Mouse (Mus musculus) embryonic facial prominence, embryonic 14.5 days (tissue): ENCODE measurements around the gene Lrrc38. TPM values are rescaled to one million over a fixed set of nuclear protein-coding genes. Genes with fewer than 3 reads are reported as not detected.
A peak's percentile ranks its signal among the peaks of the same experiment; 100 is the strongest.

Experiments used
- ATAC-seq: fragments of 200-750 bp; cut with Nextera tagmentation; 2 replicates; pipeline ENCODE4 v1.8.0; 2017; ENCODE audit warnings: low read depth, moderate number of reproducible peaks, moderate TSS enrichment
- DNase-seq: peaks from one replicate; pipeline ENCODE4 v3.0.0-alpha.2; 2015; ENCODE audit warnings: low spot score
- H3K27ac ChIP-seq: fragments of 300-500 bp; sonication (generic); replicated peaks from 2 replicates; pipeline ENCODE4 v1.5.1; 2014; ENCODE audit warnings: low read depth, mild to moderate bottlenecking, low read length, moderate library complexity
- H3K27me3 ChIP-seq: fragments of 300-500 bp; sonication (generic); replicated peaks from 2 replicates; pipeline ENCODE4 v1.6.1; 2014; ENCODE audit warnings: low read length; ENCODE audit not compliant: control insufficient read depth, insufficient read depth
- H3K36me3 ChIP-seq: fragments of 300-500 bp; sonication (generic); 2 replicates; pipeline ENCODE4 v1.6.1; 2014; ENCODE audit warnings: low read length, mixed read lengths; ENCODE audit not compliant: control insufficient read depth, insufficient read depth
- H3K4me1 ChIP-seq: fragments of 300-500 bp; sonication (generic); 2 replicates; pipeline ENCODE4 v1.6.1; 2014; ENCODE audit warnings: antibody characterized with exemption, low read length; ENCODE audit not compliant: control insufficient read depth, insufficient read depth
- H3K4me2 ChIP-seq: fragments of 300-500 bp; sonication (generic); 2 replicates; pipeline ENCODE4 v1.6.1; 2014; ENCODE audit warnings: low read depth, mild to moderate bottlenecking, low read length, moderate library complexity, mixed read lengths
- H3K4me3 ChIP-seq: fragments of 300-500 bp; sonication (generic); 2 replicates; pipeline ENCODE4 v1.5.1; 2014; ENCODE audit warnings: low read depth, mild to moderate bottlenecking, low read length
- H3K9ac ChIP-seq: fragments of 300-500 bp; sonication (generic); 2 replicates; pipeline ENCODE4 v1.6.1; 2014; ENCODE audit warnings: low read depth, mild to moderate bottlenecking, low read length, moderate library complexity, mixed read lengths
- H3K9me3 ChIP-seq: fragments of 300-500 bp; sonication (generic); 2 replicates; pipeline ENCODE4 v1.6.1; 2016; ENCODE audit warnings: low read length; ENCODE audit not compliant: control insufficient read depth
- WGBS: fragments of 180-500 bp; shearing (Covaris S2); extraction: QIAGEN DNeasy Blood & Tissue Kit; methylation state at CpG from one replicate; pipeline ENCODE4 v1.1.7; 2014; 5-methylcytosine and 5-hydroxymethylcytosine counted together
- polyA plus RNA-seq: library from polyadenylated mRNA; unstranded; fragments of >200 nt; fragmentation: Nextera tagmentation; extraction: Ambion mirVana; gene quantifications from 2 replicates; pipeline ENCODE4 v1.2.1, GENCODE M21; 2014

Lrrc38 gene
- polyA plus RNA-seq, 1 experiment from 2014 or later, result 2.3 TPM

- Histone ChIP-seq H3K4me3 (no peak overlapping the region), H3K9me3 (no peaks in the 10 kb centered on the region), H3K4me1 (no peaks in the 10 kb centered on the region), H3K4me2 (no peak overlapping the region), H3K36me3 (no peaks in the 10 kb centered on the region), H3K27me3 (no peaks in the 10 kb centered on the region), H3K9ac (no peak overlapping the region), H3K27ac (no peak overlapping the region)
- 53% methylated on average over 15 of the region's 15 CpGs for WGBS
- DNase-seq (peak; percentile 33), ATAC-seq (no peak)
Measured at GRCm38 (mm10) chr4:143366415-143367041, 17.0 kb downstream of the Lrrc38 start.

GRCm38 (mm10) chr4:143379480-143379879, 29.9 kb downstream of the Lrrc38 start:
- H3K9ac ChIP-seq, result no peak overlapping the region
- ATAC-seq, result no peak
- WGBS, result 41% methylated on average over 7 of the region's 7 CpGs
- H3K36me3 ChIP-seq, result no peaks in the 10 kb centered on the region
- H3K9me3 ChIP-seq, result no peaks in the 10 kb centered on the region
- no peaks in the 10 kb centered on the region for H3K4me1 ChIP-seq
- peaks cover 10% of the 10 kb centered on the region; the same call in 1 of the 2 replicates for H3K27me3 ChIP-seq
- H3K27ac ChIP-seq, result no peak overlapping the region
- no peak for DNase-seq
- no peak overlapping the region for H3K4me2 ChIP-seq
- no peak overlapping the region for H3K4me3 ChIP-seq

GRCm38 (mm10) chr4:143379931-143380715, 30.6 kb downstream of the Lrrc38 start:
- Histone ChIP-seq H3K4me2 (no peak overlapping the region), H3K27me3 (peaks cover 10% of the 10 kb centered on the region; the same call in 1 of the 2 replicates), H3K4me3 (no peak overlapping the region), H3K27ac (no peak overlapping the region), H3K4me1 (no peaks in the 10 kb centered on the region), H3K36me3 (no peaks in the 10 kb centered on the region), H3K9ac (no peak overlapping the region), H3K9me3 (no peaks in the 10 kb centered on the region)
- peak; percentile 10 for DNase-seq
- 30% methylated on average over 15 of the region's 15 CpGs for WGBS
- ATAC-seq, result no peak

- H3K9ac ChIP-seq, result no peak overlapping the region
- ATAC-seq, result no peak
- H3K9me3 ChIP-seq, result no peaks in the 10 kb centered on the region
- no peaks in the 10 kb centered on the region for H3K36me3 ChIP-seq
- peak; percentile 43 for DNase-seq
- 1% methylated on average over 5 of the region's 5 CpGs for WGBS
- H3K4me2 ChIP-seq, result no peak overlapping the region
- H3K27me3 ChIP-seq, result peaks cover 10% of the 10 kb centered on the region; the same call in 1 of the 2 replicates
- H3K4me1 ChIP-seq, result no peaks in the 10 kb centered on the region
- no peak overlapping the region for H3K27ac ChIP-seq
- H3K4me3 ChIP-seq, result no peak overlapping the region
Measured at GRCm38 (mm10) chr4:143380716-143381004, 31.1 kb downstream of the Lrrc38 start.

- DNase-seq (no peak), ATAC-seq (no peak)
- no peak overlapping the region for H3K27ac ChIP-seq
- H3K9ac ChIP-seq, result no peak overlapping the region
- H3K4me3 ChIP-seq, result no peak overlapping the region
- H3K9me3 ChIP-seq, result no peaks in the 10 kb centered on the region
- H3K4me1 ChIP-seq, result no peaks in the 10 kb centered on the region
- WGBS, result 72% methylated on average over 3 of the region's 3 CpGs
- no peak overlapping the region for H3K4me2 ChIP-seq
- H3K36me3 ChIP-seq, result no peaks in the 10 kb centered on the region
- H3K27me3 ChIP-seq, result peaks cover 10% of the 10 kb centered on the region; the same call in 1 of the 2 replicates
Measured at GRCm38 (mm10) chr4:143382163-143382562, 32.6 kb downstream of the Lrrc38 start.

GRCm38 (mm10) chr4:143383646-143384045, 34.1 kb downstream of the Lrrc38 start:
- Histone ChIP-seq H3K4me2 (no peak overlapping the region), H3K9ac (no peak overlapping the region), H3K27me3 (peaks cover 10% of the 10 kb centered on the region; the same call in 1 of the 2 replicates), H3K4me1 (no peaks in the 10 kb centered on the region), H3K36me3 (no peaks in the 10 kb centered on the region), H3K4me3 (no peak overlapping the region), H3K9me3 (no peaks in the 10 kb centered on the region), H3K27ac (no peak overlapping the region)
- ATAC-seq, result no peak
- DNase-seq, result no peak
- 45% methylated on average over 4 of the region's 4 CpGs for WGBS

- 11% methylated on average over 24 of the region's 43 CpGs for WGBS
- peaks cover 2% of the 10 kb centered on the region; the same call in 1 of the 2 replicates for H3K9me3 ChIP-seq
- no peaks in the 10 kb centered on the region for H3K4me1 ChIP-seq
- no peaks in the 10 kb centered on the region for H3K27me3 ChIP-seq
- H3K4me3 ChIP-seq, result peak overlapping the region; percentile 40
- DNase-seq (peak; percentile 83), ATAC-seq (peak; percentile 93)
- no peaks in the 10 kb centered on the region for H3K36me3 ChIP-seq
- no peak overlapping the region for H3K27ac ChIP-seq
- peak overlapping the region; percentile 55 for H3K4me2 ChIP-seq
- peak overlapping the region; percentile 61 for H3K9ac ChIP-seq
Measured at GRCm38 (mm10) chr4:143388955-143389702, 39.6 kb downstream of the Lrrc38 start.

GRCm38 (mm10) chr4:143394181-143394580, 44.6 kb downstream of the Lrrc38 start, which contains the start of gene Pramel1:
Pramel1 (plus strand) TSS chr4:143394428.
- DNase-seq, result no peak
- H3K4me1 ChIP-seq, result no peaks in the 10 kb centered on the region
- H3K9ac ChIP-seq, result no peak within 1 kb of the TSS
- no peak within 1 kb of the TSS for H3K27ac ChIP-seq
- H3K36me3 ChIP-seq, result no peaks in the 10 kb centered on the region
- H3K27me3 ChIP-seq, result no peaks in the 10 kb centered on the region
- peaks cover 5% of the 10 kb centered on the region; the same call in 1 of the 2 replicates for H3K9me3 ChIP-seq
- no peak for ATAC-seq
- H3K4me3 ChIP-seq, result no peak within 1 kb of the TSS
- H3K4me2 ChIP-seq, result no peak within 1 kb of the TSS
- WGBS, result 76% methylated on average over 26 of the region's 26 CpGs
